Mouse (Mus musculus) splenic B cell, adult 2 months (primary cell): ENCODE measurements at regions not wholly inside any gene's neighbourhood (a gene's known extent, or its start where the extent isn't known, plus 50 kb on each side); places are given as distances from the start of the nearest gene placed in this dataset.

ENCODE experiments used
- DNase-seq: peaks from one replicate; pipeline ENCODE4 v3.0.0-alpha.2; 2011; ENCODE audit warnings: low read depth, low spot score
- H3K27me3 ChIP-seq: 2 replicates; pipeline ENCODE4 v1.6.1; 2012; ENCODE audit warnings: mild to moderate bottlenecking, low read length, moderate library complexity, mixed read lengths; ENCODE audit not compliant: control insufficient read depth, poor library complexity, insufficient read depth, severe bottlenecking
- H3K36me3 ChIP-seq: 2 replicates; pipeline ENCODE4 v1.6.1; 2012; ENCODE audit warnings: mild to moderate bottlenecking, low read length, moderate library complexity, mixed read lengths; ENCODE audit not compliant: control insufficient read depth, poor library complexity, insufficient read depth, severe bottlenecking

- no peak for DNase-seq
- H3K27me3 ChIP-seq: no peaks in the 10 kb centered on the region
- H3K36me3 ChIP-seq: no peaks in the 10 kb centered on the region
Measured at GRCm38 (mm10) chr10:8969016-8969415, 83.1 kb upstream of the Sash1 start.

DNA sequence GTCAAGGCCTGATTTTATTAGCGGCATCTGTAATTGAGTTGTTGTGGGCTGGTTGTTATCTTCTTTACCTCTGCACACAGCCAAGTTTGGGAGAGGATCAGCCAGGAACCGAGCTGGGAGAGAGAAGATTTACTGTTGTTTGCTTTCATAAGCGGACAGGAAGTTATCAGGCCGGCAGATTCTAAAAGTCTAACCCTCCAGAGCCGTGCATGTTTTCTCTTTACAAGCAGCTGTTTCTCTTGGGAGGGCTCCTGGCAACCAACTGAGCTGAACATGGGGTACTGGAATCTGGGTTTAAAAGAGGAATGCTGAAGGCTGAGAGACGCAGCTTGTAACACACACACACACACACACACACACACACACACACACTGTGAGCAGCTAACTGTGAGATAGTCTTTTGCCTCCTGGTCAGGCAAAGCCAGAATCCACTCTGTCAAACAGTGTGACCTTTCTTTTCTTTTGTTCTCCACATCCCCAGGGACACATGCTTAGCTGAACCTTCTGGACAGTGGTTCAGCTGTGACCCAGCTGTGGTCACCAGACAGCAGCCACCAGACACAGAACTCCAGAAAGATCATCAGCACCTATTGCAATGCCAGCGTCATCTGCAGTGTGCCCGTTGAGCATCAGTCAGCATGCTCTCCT is 82.5 kb upstream of the Sash1 start:
- H3K36me3 ChIP-seq: no peaks in the 10 kb centered on the region
- H3K27me3 ChIP-seq: no peaks in the 10 kb centered on the region
- DNase-seq: no peak

DNA sequence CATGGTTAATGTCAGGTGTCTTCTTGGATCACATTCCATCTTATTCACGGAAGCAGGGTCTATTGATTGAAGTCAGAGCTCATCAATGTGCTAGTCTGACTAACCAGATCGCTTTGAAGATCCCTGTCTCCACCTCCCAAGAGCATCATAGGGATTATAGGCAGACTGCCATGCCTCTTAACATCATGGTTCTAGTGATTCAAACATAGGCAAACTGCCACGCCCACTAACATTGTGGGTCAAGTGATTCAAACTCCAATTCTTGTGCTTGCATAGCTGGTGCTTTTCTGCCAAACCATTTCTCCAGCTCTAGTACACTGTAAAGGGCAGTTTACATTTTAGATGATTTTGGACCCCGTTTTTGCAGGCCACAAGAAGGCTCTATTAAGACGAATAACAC is 77.1 kb upstream of the Sash1 start:
- DNase-seq: no peak
- Histone ChIP-seq H3K27me3 (no peaks in the 10 kb centered on the region), H3K36me3 (no peaks in the 10 kb centered on the region)

DNA sequence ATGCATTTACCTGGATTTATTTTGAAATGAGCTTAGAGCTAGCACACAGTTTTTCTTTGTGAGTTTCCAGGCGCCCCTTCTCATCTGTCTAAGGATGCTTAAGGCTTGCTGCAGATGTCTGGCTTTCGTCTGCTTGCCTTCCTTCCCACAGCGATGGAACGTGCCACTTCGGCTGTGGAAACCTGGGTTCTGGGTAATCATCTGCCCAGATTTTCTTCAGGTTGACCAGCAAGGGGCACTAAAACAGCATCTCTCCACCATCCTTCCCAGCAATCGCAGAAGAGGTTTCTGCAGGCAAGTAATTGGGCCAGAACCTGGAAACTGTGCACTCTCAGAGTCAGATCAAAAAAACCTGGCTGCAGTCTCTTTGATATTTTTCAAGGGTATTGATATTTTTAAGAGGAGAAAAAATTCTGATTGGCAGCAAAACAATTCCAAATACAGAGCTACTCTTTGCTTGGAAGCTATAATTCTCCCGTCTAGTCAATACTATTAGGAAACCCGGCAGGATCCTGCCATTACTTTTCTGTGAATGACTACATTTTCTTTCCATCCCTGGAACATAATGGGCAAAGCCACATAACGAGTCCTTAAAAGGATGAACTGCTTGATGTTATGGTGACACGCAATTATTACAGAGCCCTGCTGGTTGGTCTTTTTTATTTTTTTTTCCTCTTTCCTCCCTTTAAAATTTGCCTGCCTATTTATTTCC is 75.2 kb upstream of the Sash1 start:
- Histone ChIP-seq H3K27me3 (no peaks in the 10 kb centered on the region), H3K36me3 (no peaks in the 10 kb centered on the region)
- no peak for DNase-seq

DNA sequence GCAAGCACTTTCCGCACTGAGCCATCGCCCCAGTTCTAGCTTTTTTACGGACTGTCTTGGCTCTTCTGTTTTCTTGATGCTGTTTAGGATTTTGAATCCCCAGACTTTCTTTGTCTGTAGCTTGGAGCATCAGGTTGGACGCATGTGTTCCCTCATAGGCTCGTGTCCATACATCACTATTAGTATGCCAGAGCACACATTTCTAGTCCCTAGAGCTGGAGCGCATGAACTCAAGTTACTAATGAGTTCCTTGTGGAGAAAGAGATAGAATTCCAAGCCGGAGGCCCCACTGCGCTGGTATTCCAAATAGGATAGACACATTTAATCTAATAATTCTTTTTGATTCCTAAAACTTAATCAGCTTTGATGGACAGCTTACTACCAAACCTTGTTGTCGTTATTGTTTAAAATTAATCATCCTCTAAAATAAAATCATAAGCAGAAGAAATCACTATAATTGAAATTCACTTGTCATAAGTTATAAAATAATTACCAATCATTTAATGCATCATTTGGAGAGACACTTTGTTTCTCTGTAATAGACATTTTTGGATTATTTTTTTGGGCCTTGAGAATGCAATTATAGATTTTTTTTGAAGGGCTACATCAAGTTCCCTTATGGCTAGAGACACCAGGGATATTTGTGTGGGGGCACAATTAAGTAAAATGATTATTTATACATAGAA is 74.5 kb upstream of the Sash1 start:
- Histone ChIP-seq H3K27me3 (no peaks in the 10 kb centered on the region), H3K36me3 (no peaks in the 10 kb centered on the region)
- DNase-seq: no peak

DNA sequence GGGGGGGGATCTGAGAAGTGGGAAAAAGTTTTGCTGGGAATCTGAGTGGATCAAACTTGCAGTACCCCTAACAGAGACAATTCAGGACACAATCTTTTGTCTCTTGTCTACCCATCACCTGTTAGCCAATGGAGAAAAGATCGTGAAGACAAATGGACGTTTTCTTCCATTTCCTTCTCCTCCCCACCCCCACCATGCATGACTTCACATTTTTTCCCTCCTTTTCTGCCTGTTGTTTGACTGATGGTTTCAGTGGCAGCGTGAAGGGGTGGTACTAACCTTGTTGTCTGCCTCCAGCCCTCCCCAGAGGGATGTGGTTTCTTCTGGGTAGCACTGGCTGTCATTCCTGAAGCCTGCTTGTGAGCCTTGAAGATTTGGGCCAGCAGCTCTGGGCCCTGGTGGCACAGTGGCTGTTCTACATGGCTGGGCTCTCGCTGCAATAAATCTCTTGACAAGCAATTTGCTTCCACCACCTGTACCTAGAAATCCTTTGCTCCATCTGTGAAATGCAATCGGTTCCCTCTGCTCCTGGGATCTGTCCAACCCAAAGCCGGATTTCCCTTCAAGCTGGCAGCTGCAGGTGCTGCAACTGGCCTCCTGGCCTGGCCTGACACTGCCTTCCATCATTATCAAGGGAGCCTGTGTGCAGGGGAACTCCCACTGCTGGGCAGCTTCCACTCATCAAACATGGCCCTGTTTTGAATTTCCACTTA is 69.8 kb upstream of the Sash1 start:
- Histone ChIP-seq H3K27me3 (no peaks in the 10 kb centered on the region), H3K36me3 (no peaks in the 10 kb centered on the region)
- peak; percentile 37 for DNase-seq

- Histone ChIP-seq H3K36me3 (no peaks in the 10 kb centered on the region), H3K27me3 (no peaks in the 10 kb centered on the region)
- peak; percentile 15 for DNase-seq
Measured at GRCm38 (mm10) chr10:8954003-8954402, 68.1 kb upstream of the Sash1 start.

DNA sequence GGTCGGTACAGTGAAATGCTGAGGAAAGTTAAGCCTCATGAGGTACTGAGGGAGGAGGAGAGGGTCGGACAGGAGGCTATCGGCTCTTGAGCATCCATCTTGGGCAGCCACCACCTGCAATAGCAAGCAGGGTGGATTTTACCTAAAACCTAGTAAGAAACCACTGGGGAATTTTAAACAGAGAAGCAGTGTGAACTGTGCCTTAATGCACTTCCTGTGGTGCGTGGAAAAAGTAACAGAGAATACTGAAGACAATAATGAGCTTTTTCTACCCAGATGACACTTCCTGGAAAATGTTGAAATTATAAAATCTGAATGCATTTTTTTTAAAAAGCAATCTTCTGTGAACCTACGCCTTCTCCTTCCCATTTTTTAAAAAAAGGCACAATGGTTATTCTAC is 67.1 kb upstream of the Sash1 start:
- peak; percentile 74 for DNase-seq
- Histone ChIP-seq H3K36me3 (0 out of 2 replicates have a peak, but pooled peaks cover 1% of the 10 kb centered on the region), H3K27me3 (no peaks in the 10 kb centered on the region)

GRCm38 (mm10) chr10:8951937-8952336 is 66.1 kb upstream of the Sash1 start:
- H3K36me3 ChIP-seq: 0 out of 2 replicates have a peak, but pooled peaks cover 1% of the 10 kb centered on the region

DNA sequence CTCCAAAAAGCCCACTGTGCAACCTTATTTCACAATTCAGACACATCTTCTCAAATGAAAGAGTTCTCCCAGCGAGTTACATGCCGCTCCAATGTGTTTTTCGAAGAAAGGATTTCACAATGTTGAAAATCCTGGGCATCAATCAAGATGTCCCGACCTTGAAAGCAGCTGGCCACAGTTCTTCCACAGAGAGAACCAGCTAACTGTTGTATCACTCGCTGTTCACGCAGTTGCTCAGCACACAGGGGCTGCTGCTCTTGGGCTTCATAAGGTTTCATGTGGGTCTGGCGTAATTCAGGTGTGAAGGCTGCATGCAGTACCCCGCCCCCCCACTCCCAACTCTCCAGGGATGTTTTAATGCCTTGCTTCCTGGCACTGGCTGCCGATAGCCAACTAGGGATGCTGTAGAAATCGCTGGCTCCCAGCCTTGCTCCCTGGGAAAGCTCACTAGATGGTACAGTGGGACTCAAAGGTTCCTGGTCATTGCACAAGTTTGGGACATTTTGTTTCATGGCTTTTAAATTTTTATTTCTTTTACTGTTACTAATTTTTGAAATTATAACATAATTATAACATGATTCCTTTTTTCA is 65.5 kb upstream of the Sash1 start:
- H3K36me3 ChIP-seq: 0 out of 2 replicates have a peak, but pooled peaks cover 1% of the 10 kb centered on the region
- no peak for DNase-seq
- no peaks in the 10 kb centered on the region for H3K27me3 ChIP-seq

More at GRCm38 (mm10) chr10:8951937-8952336, 66.1 kb upstream of the Sash1 start:
- no peaks in the 10 kb centered on the region for H3K27me3 ChIP-seq
- DNase-seq: no peak

- H3K27me3 ChIP-seq: no peaks in the 10 kb centered on the region
- 0 out of 2 replicates have a peak, but pooled peaks cover 1% of the 10 kb centered on the region for H3K36me3 ChIP-seq
- DNase-seq: no peak
Measured at GRCm38 (mm10) chr10:8948227-8948626, 62.4 kb upstream of the Sash1 start.

DNA sequence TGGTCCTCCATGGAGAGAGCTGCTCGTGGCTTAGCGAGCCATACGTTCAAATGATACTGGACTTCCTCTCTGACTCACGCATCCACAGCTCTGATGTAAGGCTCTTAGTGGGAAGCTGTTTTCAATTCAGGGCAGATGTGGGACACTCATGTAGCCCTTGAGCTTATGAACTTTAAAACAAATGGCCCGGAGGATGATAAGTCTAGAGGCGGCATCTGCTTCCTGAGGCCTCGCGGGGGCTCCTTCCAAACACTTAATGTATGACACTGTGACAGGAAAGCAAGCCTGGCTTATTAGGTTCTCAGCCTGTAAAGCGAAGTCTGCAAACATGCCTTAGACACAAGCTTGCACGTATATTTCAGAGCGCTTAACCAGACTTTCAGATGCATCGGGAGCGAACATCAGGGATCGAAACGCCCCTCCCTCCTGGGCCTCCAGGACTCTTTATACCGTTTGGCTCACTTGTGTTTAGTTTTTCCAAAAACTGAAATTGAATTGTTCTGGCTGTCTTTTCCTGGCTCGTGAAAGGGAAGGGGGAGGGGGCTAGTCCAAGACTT is 59.4 kb upstream of the Sash1 start:
- Histone ChIP-seq H3K36me3 (0 out of 2 replicates have a peak, but pooled peaks cover 1% of the 10 kb centered on the region), H3K27me3 (no peaks in the 10 kb centered on the region)
- no peak for DNase-seq

GRCm38 (mm10) chr10:8944586-8944985 is 58.7 kb upstream of the Sash1 start:
- Histone ChIP-seq H3K36me3 (0 out of 2 replicates have a peak, but pooled peaks cover 1% of the 10 kb centered on the region), H3K27me3 (no peaks in the 10 kb centered on the region)
- DNase-seq: no peak

DNA sequence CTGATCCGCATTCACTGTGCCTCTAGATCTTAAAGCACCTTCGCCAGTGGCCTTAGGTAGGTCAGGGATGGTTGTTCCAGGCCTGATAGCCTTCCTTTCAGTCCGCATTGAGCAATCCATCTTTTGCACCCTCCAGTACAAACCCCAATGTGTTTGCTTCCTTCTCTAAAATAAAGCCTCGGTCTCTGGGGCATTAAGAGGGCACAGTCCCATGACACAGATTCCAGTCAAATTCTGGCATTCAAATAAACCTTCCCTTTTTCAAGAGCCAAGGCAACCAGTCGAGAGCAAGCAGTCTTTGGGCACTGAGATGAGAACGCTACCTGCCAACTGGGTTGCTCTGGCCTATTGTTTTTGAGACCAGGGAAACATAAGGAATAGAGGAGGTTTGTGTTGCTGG is 57.8 kb upstream of the Sash1 start:
- H3K27me3 ChIP-seq: no peaks in the 10 kb centered on the region
- H3K36me3 ChIP-seq: no peaks in the 10 kb centered on the region
- no peak for DNase-seq
